Mouse (Mus musculus) erythroblast, embryonic 14.5 days (primary cell): ENCODE measurements around the gene Mpv17l2.

Experiments
- GATA1 ChIP-seq: IDR thresholded peaks from 2 replicates; pipeline ENCODE4 v1.6.1; 2012; ENCODE audit warnings: low read length, inconsistent platforms, mixed read lengths
- TAL1 ChIP-seq: IDR thresholded peaks from 3 replicates; pipeline ENCODE4 v1.6.1; 2012; ENCODE audit warnings: low read length, inconsistent platforms, mixed read lengths

DNA sequence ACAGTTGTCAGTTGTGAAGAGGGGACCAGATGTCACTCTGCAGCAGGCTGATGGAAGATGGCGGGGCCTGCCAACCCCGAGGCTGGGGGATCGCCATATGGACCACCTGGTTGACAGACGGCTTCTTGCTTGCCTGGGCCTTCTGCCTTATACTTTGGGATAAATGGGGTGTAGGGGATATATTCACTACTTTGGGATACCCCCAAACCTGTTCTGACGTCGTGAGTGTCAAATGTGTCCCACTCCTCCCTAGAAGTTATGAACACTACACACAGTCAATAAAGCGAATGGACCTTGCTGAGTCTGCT, 2.5 kb downstream of the Mpv17l2 start:
- TF ChIP-seq GATA1, result no peak
- no peak for TF ChIP-seq TAL1
